ENCODE assay signal across 16 mouse cellular contexts in genomic region chr4:138187995-138188394, GRCm38 (mm10). TPM values are rescaled to one million over a fixed set of nuclear protein-coding genes. Genes with fewer than 3 reads are reported as not detected.
DNase-seq lines count a peak whose midpoint lies in the region; ATAC-seq lines count a peak whose summit lies in the region.
"Had no signal": no experiment of that assay in that cellular context is flagged by ENCODE, and none has a peak within 500 bp of the region (broad histone marks: within the 10 kb centered on the region; RNA-seq: fewer than 3 reads in every experiment).

No protein-coding gene starts in this region.

- H3K36me3 ChIP-seq in heart, embryonic 14.5 days (ENCODE audit: control insufficient read depth, insufficient read depth, low read length) = peaks cover 96% of the 10 kb centered on the region
- H3K36me3 ChIP-seq in liver, embryonic 16.5 days (ENCODE audit: control insufficient read depth, insufficient read depth) = peaks cover 13% of the 10 kb centered on the region; the same call in 1 of the 2 replicates

- H3K4me1 ChIP-seq in heart, embryonic 14.5 days (ENCODE audit: control insufficient read depth in 2 of 2, insufficient read depth in 2 of 2, low read length in 2 of 2) = peaks cover 11 to 23% of the 10 kb centered on the region in 2 experiments
- no peaks in the 10 kb centered on the region for H3K4me1 ChIP-seq in liver, embryonic 16.5 days (ENCODE audit: control insufficient read depth, low read depth, low read length)
- H3K4me1 ChIP-seq: hindbrain, embryonic 15.5 days; limb, embryonic 12.5 days; midbrain, embryonic 13.5 days had no signal

- no peaks in the 10 kb centered on the region for H3K27me3 ChIP-seq in heart, embryonic 14.5 days (ENCODE audit: control insufficient read depth, insufficient read depth, low read length)
- H3K27me3 ChIP-seq in liver, embryonic 16.5 days (ENCODE audit: control insufficient read depth, insufficient read depth, low read depth, low read length) = no peaks in the 10 kb centered on the region
- H3K27me3 ChIP-seq: hindbrain, embryonic 15.5 days; limb, embryonic 12.5 days; midbrain, embryonic 13.5 days had no signal

- H3K27ac ChIP-seq in heart, embryonic 14.5 days (replicated peaks in 1 of 2; ENCODE audit: control insufficient read depth in 1 of 2, insufficient read depth in 1 of 2, low read depth in 2 of 2, low read length in 2 of 2) = peak overlapping the region; percentile 44 to 74
- H3K27ac ChIP-seq in liver, embryonic 16.5 days (ENCODE audit: low read length) = no peak overlapping the region
- H3K27ac ChIP-seq: hindbrain, embryonic 15.5 days; kidney, postnatal 0 days; left cerebral cortex, adult 2 months; limb, embryonic 12.5 days; midbrain, embryonic 13.5 days had no signal

- 35% methylated on average over 7 of the region's 7 CpGs for WGBS in heart, embryonic 14.5 days
- 62% methylated on average over 7 of the region's 7 CpGs for WGBS in liver, embryonic 16.5 days (ENCODE audit: insufficient replicate concordance)

- peak; percentile 67; the same call in 1 of the 2 replicates for ATAC-seq in heart, embryonic 14.5 days (ENCODE audit: insufficient number of reproducible peaks, insufficient read depth, low FRiP score, low read depth)
- ATAC-seq in liver, embryonic 16.5 days (ENCODE audit: low read depth) = peak; percentile 64
- ATAC-seq in megakaryocyte, adult 5-6 weeks (ENCODE audit: poor library complexity, severe bottlenecking) = no peak
- ATAC-seq: forebrain, embryonic 14.5 days; intestine, postnatal 0 days; midbrain, embryonic 13.5 days had no signal

- no peak overlapping the region for H3K9ac ChIP-seq in heart, embryonic 14.5 days (ENCODE audit: low read length)
- no peak overlapping the region for H3K9ac ChIP-seq in liver, embryonic 16.5 days (ENCODE audit: low read depth, low read length)
- H3K9ac ChIP-seq: hindbrain, embryonic 15.5 days; limb, embryonic 12.5 days; lung, embryonic 14.5 days; midbrain, embryonic 13.5 days had no signal

- no peak overlapping the region for H3K4me2 ChIP-seq in heart, embryonic 14.5 days (ENCODE audit: low read length)
- H3K4me2 ChIP-seq in liver, embryonic 16.5 days (ENCODE audit: low read depth, low read length) = no peak overlapping the region
- H3K4me2 ChIP-seq: hindbrain, embryonic 15.5 days; limb, embryonic 12.5 days; lung, embryonic 14.5 days; midbrain, embryonic 13.5 days had no signal

- H3K4me3 ChIP-seq in heart, embryonic 14.5 days (ENCODE audit: control insufficient read depth in 1 of 2, insufficient read depth in 1 of 2, low read depth in 1 of 2, low read length in 2 of 2) = no peak overlapping the region
- H3K4me3 ChIP-seq in liver, embryonic 16.5 days (ENCODE audit: low read depth, low read length) = no peak overlapping the region
- H3K4me3 ChIP-seq: hindbrain, embryonic 15.5 days; left cerebral cortex, adult 2 months; limb, embryonic 12.5 days; midbrain, embryonic 13.5 days had no signal

- DNase-seq in heart, adult 18-20 months = no peak
- no peak for DNase-seq in liver
- DNase-seq in heart, postnatal 4 days = peak; percentile 17
- DNase-seq in spleen, postnatal 4 days (ENCODE audit: low spot score in 2 of 2) = peak; percentile 81 to 87
- DNase-seq: lung, embryonic 14.5 days; lung, postnatal 4 days had no signal

- no peaks in the 10 kb centered on the region for H3K9me3 ChIP-seq in heart, embryonic 14.5 days (ENCODE audit: control insufficient read depth, low read length)
- no peaks in the 10 kb centered on the region for H3K9me3 ChIP-seq in liver, embryonic 16.5 days (replicated peaks; ENCODE audit: control insufficient read depth, low read length)
- H3K9me3 ChIP-seq: hindbrain, embryonic 15.5 days; limb, embryonic 12.5 days; midbrain, embryonic 13.5 days had no signal

RNA-seq across cellular contexts. Expression of gene Hp1bp3, which starts 28.1 kb away (rescaled TPM):
- 103 and 108 TPM in 2 replicates for polyA plus RNA-seq in heart, embryonic 14.5 days (2014; fragmentation: Nextera tagmentation; extraction: Ambion mirVana)
- 10 to 100 TPM; 84.3 to 85.1 TPM for total RNA-seq in heart, adult 18-20 months (2021)
- polyA plus RNA-seq in liver, embryonic 16.5 days (2015; fragmentation: Nextera tagmentation; extraction: Ambion mirVana) = 38.3 and 40.1 TPM in 2 replicates
- 100 to 1,000 TPM in 1 of 2 experiments, 10 to 100 TPM in 1; 93.7 to 102 TPM for total RNA-seq in heart, postnatal 4 days (2021)
- total RNA-seq in megakaryocyte, adult 5-6 weeks (2015) = 89.1 and 105 TPM in 2 replicates
- total RNA-seq in megakaryocyte, adult 5-6 weeks (2017) = 165 and 173 TPM in 2 replicates

Comparison
In these comparisons a context has a peak if more than half of its experiments do, and no peak if none do; other contexts are left out.
1. DNase-seq: peak in heart, postnatal 4 days (single experiment) and spleen, postnatal 4 days (2 of 2); none in heart, adult 18-20 months (0 of 2) and liver (single experiment).